Mouse (Mus musculus): Measurements from ENCODE around the gene Unc13d. TPM values are rescaled to one million over a fixed set of nuclear protein-coding genes. Genes with fewer than 3 reads are reported as not detected.

Unc13d gene
- polyA plus RNA-seq, 1 experiment from 2014 or later: 7.2 TPM

GRCm38 (mm10) chr11:116050196-116050595 lies 27.6 kb downstream of the Unc13d start:
- H3K4me3 ChIP-seq: no peak overlapping the region
- no peaks in the 10 kb centered on the region for H3K4me1 ChIP-seq
- H3K36me3 ChIP-seq: peaks cover 98% of the 10 kb centered on the region
- WGBS: 86% methylated on average over 4 of the region's 4 CpGs
- 0 out of 2 replicates have a peak, but pooled peaks cover 3% of the 10 kb centered on the region for H3K9me3 ChIP-seq
- no peaks in the 10 kb centered on the region for H3K27me3 ChIP-seq (ENCODE audit: insufficient read depth, poor library complexity, severe bottlenecking)
- no peak for DNase-seq (ENCODE audit: low spot score)
- H3K27ac ChIP-seq: no peak overlapping the region

- Histone ChIP-seq H3K4me3 (no peak overlapping the region), H3K9me3 (0 out of 2 replicates have a peak, but pooled peaks cover 3% of the 10 kb centered on the region), H3K36me3 (peaks cover 98% of the 10 kb centered on the region), H3K27ac (no peak overlapping the region), H3K27me3 (ENCODE audit: insufficient read depth, poor library complexity, severe bottlenecking) (no peaks in the 10 kb centered on the region), H3K4me1 (no peaks in the 10 kb centered on the region)
- WGBS: 82% methylated on average over 2 of the region's 2 CpGs
- DNase-seq (ENCODE audit: low spot score): no peak
These were observed 28.2 kb downstream of the Unc13d start for GRCm38 (mm10) chr11:116049610-116050009.

- H3K4me1 ChIP-seq: peaks cover 4% of the 10 kb centered on the region; the same call in 1 of the 2 replicates
- no peaks in the 10 kb centered on the region for H3K27me3 ChIP-seq (ENCODE audit: insufficient read depth, poor library complexity, severe bottlenecking)
- no peak overlapping the region for H3K4me3 ChIP-seq
- H3K36me3 ChIP-seq: peaks cover 88% of the 10 kb centered on the region
- DNase-seq (ENCODE audit: low spot score): no peak
- no peak overlapping the region for H3K27ac ChIP-seq
- 0 out of 2 replicates have a peak, but pooled peaks cover 3% of the 10 kb centered on the region for H3K9me3 ChIP-seq
- 94% methylated on average over 6 of the region's 6 CpGs for WGBS
These were observed 32.6 kb downstream of the Unc13d start for GRCm38 (mm10) chr11:116045173-116045572.

- Histone ChIP-seq H3K27me3 (ENCODE audit: insufficient read depth, poor library complexity, severe bottlenecking) (no peaks in the 10 kb centered on the region), H3K36me3 (peaks cover 86% of the 10 kb centered on the region)
These were observed 34.5 kb downstream of the Unc13d start for GRCm38 (mm10) chr11:116043286-116043685.

GRCm38 (mm10) chr11:116042372-116043138 lies 35.2 kb downstream of the Unc13d start:
- 81% methylated on average over 5 of the region's 5 CpGs for WGBS
- peaks cover 4% of the 10 kb centered on the region; the same call in 1 of the 2 replicates for H3K4me1 ChIP-seq
- peaks cover 80% of the 10 kb centered on the region for H3K36me3 ChIP-seq
- H3K9me3 ChIP-seq: no peaks in the 10 kb centered on the region
- H3K27ac ChIP-seq: no peak overlapping the region
- H3K27me3 ChIP-seq (ENCODE audit: insufficient read depth, poor library complexity, severe bottlenecking): no peaks in the 10 kb centered on the region
- H3K4me3 ChIP-seq: no peak overlapping the region
- DNase-seq (ENCODE audit: low spot score): no peak

More at GRCm38 (mm10) chr11:116043286-116043685, 34.5 kb downstream of the Unc13d start:
- no peak overlapping the region for H3K27ac ChIP-seq
- peaks cover 4% of the 10 kb centered on the region; the same call in 1 of the 2 replicates for H3K4me1 ChIP-seq
- no peak for DNase-seq (ENCODE audit: low spot score)
- no peak overlapping the region for H3K4me3 ChIP-seq
- WGBS: 97% methylated on average over 1 of the region's 1 CpGs
- H3K9me3 ChIP-seq: no peaks in the 10 kb centered on the region

GRCm38 (mm10) chr11:116041833-116042232 lies 35.9 kb downstream of the Unc13d start:
- H3K9me3 ChIP-seq: no peaks in the 10 kb centered on the region
- H3K27ac ChIP-seq: no peak overlapping the region
- peaks cover 73% of the 10 kb centered on the region for H3K36me3 ChIP-seq
- no peak for DNase-seq (ENCODE audit: low spot score)
- no peaks in the 10 kb centered on the region for H3K27me3 ChIP-seq (ENCODE audit: insufficient read depth, poor library complexity, severe bottlenecking)
- H3K4me1 ChIP-seq: peaks cover 4% of the 10 kb centered on the region; the same call in 1 of the 2 replicates
- WGBS: 94% methylated on average over 2 of the region's 2 CpGs
- no peak overlapping the region for H3K4me3 ChIP-seq

GRCm38 (mm10) chr11:116040593-116040992 lies 37.2 kb downstream of the Unc13d start:
- peaks cover 4% of the 10 kb centered on the region; the same call in 1 of the 2 replicates for H3K4me1 ChIP-seq
- H3K27me3 ChIP-seq (ENCODE audit: insufficient read depth, poor library complexity, severe bottlenecking): no peaks in the 10 kb centered on the region
- 75% methylated on average over 6 of the region's 6 CpGs for WGBS
- no peak overlapping the region for H3K27ac ChIP-seq
- peaks cover 63% of the 10 kb centered on the region for H3K36me3 ChIP-seq
- H3K4me3 ChIP-seq: no peak overlapping the region
- no peaks in the 10 kb centered on the region for H3K9me3 ChIP-seq
- DNase-seq (ENCODE audit: low spot score): no peak

- 95% methylated on average over 9 of the region's 9 CpGs for WGBS
These were observed 39.9 kb downstream of the Unc13d start for GRCm38 (mm10) chr11:116037826-116038225.

GRCm38 (mm10) chr11:116036671-116037070 lies 41.1 kb downstream of the Unc13d start:
- WGBS: 93% methylated on average over 3 of the region's 3 CpGs
- Histone ChIP-seq H3K27me3 (ENCODE audit: insufficient read depth, poor library complexity, severe bottlenecking) (no peaks in the 10 kb centered on the region), H3K4me1 (peaks cover 6% of the 10 kb centered on the region), H3K4me3 (no peak overlapping the region), H3K36me3 (peaks cover 48% of the 10 kb centered on the region), H3K27ac (no peak overlapping the region), H3K9me3 (no peaks in the 10 kb centered on the region)
- no peak for DNase-seq (ENCODE audit: low spot score)

More at GRCm38 (mm10) chr11:116037826-116038225, 39.9 kb downstream of the Unc13d start:
- Histone ChIP-seq H3K36me3 (peaks cover 54% of the 10 kb centered on the region), H3K4me3 (no peak overlapping the region), H3K9me3 (no peaks in the 10 kb centered on the region), H3K4me1 (peaks cover 4% of the 10 kb centered on the region; the same call in 1 of the 2 replicates), H3K27ac (no peak overlapping the region), H3K27me3 (ENCODE audit: insufficient read depth, poor library complexity, severe bottlenecking) (no peaks in the 10 kb centered on the region)
- no peak for DNase-seq (ENCODE audit: low spot score)

- H3K9me3 ChIP-seq: no peaks in the 10 kb centered on the region
- H3K27me3 ChIP-seq (ENCODE audit: insufficient read depth, poor library complexity, severe bottlenecking): no peaks in the 10 kb centered on the region
- WGBS: 96% methylated on average over 6 of the region's 6 CpGs
- DNase-seq (ENCODE audit: low spot score): no peak
- H3K4me3 ChIP-seq: no peak overlapping the region
- no peak overlapping the region for H3K27ac ChIP-seq
- peaks cover 9% of the 10 kb centered on the region for H3K4me1 ChIP-seq
- peaks cover 32% of the 10 kb centered on the region for H3K36me3 ChIP-seq
These were observed 43.2 kb downstream of the Unc13d start for GRCm38 (mm10) chr11:116034584-116034983.

GRCm38 (mm10) chr11:116030898-116031845 lies 46.6 kb downstream of the Unc13d start:
- no peak for DNase-seq (ENCODE audit: low spot score)
- Histone ChIP-seq H3K36me3 (peaks cover 18% of the 10 kb centered on the region; the same call in 1 of the 2 replicates), H3K27ac (peak overlapping the region; percentile 96), H3K27me3 (ENCODE audit: insufficient read depth, poor library complexity, severe bottlenecking) (no peaks in the 10 kb centered on the region), H3K9me3 (no peaks in the 10 kb centered on the region), H3K4me1 (peaks cover 9% of the 10 kb centered on the region), H3K4me3 (peak overlapping the region; percentile 74)
- WGBS: 29% methylated on average over 14 of the region's 14 CpGs

GRCm38 (mm10) chr11:116030088-116030897 lies 47.5 kb downstream of the Unc13d start, which contains the start of gene Unk:
Unk (plus strand) TSS chr11:116030322.
- WGBS: under 1% methylated on average over 67 of the region's 67 CpGs
- H3K4me3 ChIP-seq: peak within 1 kb of the TSS; percentile 74
- no peaks in the 10 kb centered on the region for H3K27me3 ChIP-seq (ENCODE audit: insufficient read depth, poor library complexity, severe bottlenecking)

More at GRCm38 (mm10) chr11:116030088-116030897, 47.5 kb downstream of the Unc13d start, which contains the start of gene Unk:
- Histone ChIP-seq H3K27ac (peak within 1 kb of the TSS; percentile 96), H3K4me1 (peaks cover 9% of the 10 kb centered on the region), H3K36me3 (peaks cover 18% of the 10 kb centered on the region; the same call in 1 of the 2 replicates), H3K9me3 (no peaks in the 10 kb centered on the region)
- DNase-seq (ENCODE audit: low spot score): peak; percentile 99

Measured in heart, embryonic 10.5 days (tissue).